Mouse (Mus musculus) spleen, postnatal 14 days (tissue): ENCODE results near the gene Zcchc4.

Source experiments
- DNase-seq, 2 experiments: peaks; one replicate each; pipeline ENCODE4 v3.0.0; 2021 to 2022; ENCODE audit warnings: low spot score in 2 of 2

The Zcchc4 gene

DNA sequence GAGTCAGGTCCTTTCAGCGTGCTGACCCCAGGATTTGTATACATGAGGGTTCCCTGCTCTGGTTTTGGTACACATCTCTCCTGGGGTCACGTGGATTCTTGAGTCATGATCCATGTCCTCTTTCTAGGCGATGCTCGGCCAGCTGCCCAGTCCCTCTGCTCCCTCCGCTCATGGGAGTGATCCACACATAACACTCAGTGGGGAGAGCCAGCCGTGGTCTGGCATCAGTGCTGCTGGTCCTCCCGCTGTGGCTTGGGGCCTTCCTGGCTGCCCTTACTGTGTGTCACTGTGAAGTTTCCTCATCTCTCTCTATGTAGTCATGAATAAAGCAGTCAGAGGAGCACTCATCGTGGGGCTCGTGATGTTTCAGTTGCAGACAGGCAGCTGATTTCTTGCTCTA is 18.9 kb downstream of the Zcchc4 start:
- no peak for DNase-seq

DNA sequence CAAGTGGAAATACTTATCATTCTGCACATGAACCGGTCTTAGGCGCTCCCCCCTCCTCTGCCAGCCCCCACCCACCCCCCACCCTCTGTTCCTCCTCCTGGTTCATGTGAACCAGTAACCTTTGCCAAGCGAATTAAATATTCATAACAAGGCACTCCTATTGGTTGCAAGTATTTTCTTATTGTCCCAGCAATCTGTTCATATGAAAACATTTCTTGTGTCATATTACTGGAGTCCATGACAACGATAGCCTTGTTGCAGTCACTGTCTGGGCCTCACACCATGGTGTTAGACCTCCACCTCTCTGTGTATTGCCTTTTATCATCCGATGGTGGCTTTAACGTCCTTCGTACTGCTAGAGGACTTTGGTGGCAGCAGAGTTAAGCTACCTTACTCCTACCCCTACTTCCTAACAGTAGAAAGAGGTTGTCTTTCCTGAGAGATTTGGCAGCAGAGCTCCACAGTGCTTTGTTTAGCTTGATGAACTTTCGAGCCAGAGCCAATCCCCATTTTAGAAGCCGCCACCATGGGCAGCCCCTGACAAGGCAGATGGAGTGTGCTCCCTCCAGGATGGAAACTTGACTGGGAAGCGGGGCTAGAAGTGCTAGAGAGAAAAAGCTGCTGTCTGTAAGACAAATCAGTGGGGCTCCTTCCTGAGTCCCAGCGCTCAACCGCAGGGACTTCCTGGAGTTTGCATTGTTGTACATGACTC is 24.2 kb downstream of the Zcchc4 start:
- DNase-seq, result no peak

DNA sequence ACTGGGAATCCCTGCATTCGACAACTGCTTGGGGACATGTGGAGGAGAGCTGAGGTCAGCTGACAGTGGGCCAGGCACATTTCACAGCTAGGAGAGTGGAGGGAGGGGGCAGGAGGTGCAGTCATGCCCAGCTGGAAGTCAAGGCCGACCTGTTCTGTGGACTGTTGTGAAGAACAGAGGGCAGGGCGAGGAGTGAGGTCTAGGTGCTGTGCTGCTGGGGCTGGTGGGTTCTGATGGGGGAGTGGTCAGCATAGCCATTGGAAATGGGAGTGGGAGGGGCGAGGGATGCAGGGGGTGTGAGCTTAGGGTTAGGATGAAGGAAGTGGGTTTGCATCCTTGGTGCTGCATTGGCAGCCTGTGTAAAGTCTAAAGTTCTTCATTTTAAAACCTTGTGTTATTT is 30.6 kb downstream of the Zcchc4 start:
- no peak for DNase-seq

- no peak for DNase-seq
Observed at GRCm38 (mm10) chr5:52806349-52806748, 31.1 kb downstream of the Zcchc4 start.

GRCm38 (mm10) chr5:52807030-52807429 is 31.8 kb downstream of the Zcchc4 start:
- DNase-seq, result no peak

- no peak for DNase-seq
Observed at GRCm38 (mm10) chr5:52810446-52810845, 35.2 kb downstream of the Zcchc4 start.

DNA sequence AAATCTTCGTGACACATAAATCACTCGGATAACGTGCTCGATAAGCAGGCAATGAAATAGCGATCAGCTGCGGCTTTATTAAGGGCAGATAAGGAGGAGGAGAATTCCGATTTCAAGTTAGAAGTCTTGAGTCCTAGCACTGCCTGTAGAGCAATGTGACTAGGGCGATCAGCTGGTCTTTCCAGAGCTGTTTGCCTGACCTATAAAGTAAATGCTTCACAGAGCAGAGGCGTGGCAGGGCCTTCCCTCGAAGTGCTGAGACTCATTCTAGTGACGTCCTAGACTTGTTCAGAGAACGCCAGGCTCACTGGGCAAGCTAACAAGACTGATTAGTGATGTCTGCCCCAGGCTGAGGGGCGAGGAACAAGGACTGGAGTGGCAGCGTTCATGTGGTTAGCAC is 35.8 kb downstream of the Zcchc4 start:
- no peak for DNase-seq

DNA sequence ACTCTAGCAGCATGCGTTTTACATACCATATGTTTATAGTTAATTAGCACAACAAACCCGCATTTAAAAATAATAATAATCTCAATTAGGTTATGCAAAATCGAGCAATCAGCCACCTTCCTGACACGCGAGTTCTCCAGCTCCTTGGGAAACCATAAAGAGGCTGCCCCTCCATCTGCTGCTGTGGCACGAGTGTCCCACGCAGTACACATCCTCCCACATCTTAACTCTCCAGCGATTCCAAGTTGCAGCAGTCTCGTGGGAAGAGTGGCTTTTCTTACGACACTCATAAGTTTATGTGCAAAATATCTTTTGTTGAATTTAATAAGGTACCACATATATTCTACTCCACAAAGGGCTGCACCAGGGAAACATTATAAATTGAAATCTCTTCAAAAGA is 37.2 kb downstream of the Zcchc4 start:
- DNase-seq, result no peak

GRCm38 (mm10) chr5:52813312-52813711 is 38.1 kb downstream of the Zcchc4 start:
- DNase-seq, result no peak

- DNase-seq, result no peak
Observed at GRCm38 (mm10) chr5:52818676-52819075, 43.5 kb downstream of the Zcchc4 start.

DNA sequence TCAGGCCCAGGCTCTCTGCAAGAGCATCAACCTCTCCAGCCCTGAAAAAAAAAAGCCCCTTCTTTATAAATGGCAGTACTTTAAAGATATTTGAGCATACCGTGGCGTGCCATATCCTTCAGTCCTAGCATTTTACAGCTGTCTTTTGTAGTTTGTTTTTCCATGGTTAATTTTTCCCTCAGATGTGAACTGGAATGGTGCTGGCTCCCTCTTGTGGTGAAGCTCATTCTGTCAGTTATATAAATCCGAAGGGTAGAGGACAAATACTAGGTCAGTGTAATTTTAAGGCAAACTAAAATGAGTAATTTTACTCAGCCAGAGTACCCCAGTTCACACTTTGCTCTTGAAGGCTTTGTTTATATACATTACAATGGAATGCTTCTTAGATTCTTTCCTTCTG is 46.5 kb downstream of the Zcchc4 start:
- DNase-seq, result no peak

- no peak for DNase-seq
Observed at GRCm38 (mm10) chr5:52827923-52828322, 52.7 kb downstream of the Zcchc4 start.

GRCm38 (mm10) chr5:52833005-52833404 is 57.8 kb downstream of the Zcchc4 start:
- peak in 1 of 2 experiments; percentile 37 for DNase-seq

DNA sequence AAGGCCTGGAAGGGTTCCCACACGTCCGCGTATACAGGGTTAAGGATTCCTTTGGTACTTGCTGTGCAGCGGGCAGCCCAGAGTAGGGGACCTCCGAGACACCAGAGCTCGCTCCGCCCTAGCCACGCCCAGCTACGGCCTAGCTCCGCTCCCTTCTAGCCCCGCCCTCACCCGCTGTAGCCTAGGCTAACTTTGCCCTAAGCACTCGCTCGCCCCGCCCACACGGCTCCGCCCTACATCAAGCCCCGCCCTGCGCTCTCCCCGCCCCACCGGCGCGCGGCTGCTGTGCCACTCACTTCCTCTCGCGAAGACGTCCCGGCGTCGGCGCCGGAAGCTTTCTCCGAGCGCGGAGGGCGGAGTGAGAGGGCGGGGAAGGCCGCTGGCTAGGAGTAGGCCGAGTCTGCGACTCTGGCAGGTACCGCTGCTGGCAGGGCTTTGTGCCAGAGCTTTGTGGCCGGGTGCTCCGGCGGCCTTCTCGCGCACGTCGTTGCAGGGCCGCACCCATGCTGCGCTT is 58.6 kb downstream of the Zcchc4 start, which contains the start of gene Anapc4:
Gene Anapc4, plus strand, starts transcription at position 252 of the 514 bp plus-strand sequence.
- peak; percentile 100 for DNase-seq

DNA sequence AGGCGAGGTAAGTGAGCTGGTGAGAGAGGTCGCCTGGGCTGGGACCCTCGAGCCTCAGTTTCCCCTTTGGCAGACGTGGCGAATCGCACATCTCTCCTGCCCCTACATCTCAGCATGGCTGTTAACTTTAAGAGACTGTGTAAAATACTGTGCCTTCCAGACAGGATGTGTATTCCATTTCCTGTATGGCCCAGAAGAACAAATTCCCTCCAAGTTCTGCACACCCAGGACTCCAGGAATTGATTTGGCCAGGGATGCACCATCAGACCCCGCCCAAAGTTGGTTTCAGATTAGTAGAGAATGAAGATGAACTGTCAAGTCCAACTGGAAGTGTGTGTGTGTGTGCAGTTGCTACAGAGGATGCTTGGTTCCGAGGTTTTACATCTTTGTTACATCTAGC is 59.2 kb downstream of the Zcchc4 start:
- DNase-seq, result no peak

- DNase-seq, result no peak
Observed at GRCm38 (mm10) chr5:52844319-52844718, 69.1 kb downstream of the Zcchc4 start.

GRCm38 (mm10) chr5:52855727-52856126 is 80.5 kb downstream of the Zcchc4 start:
- no peak for DNase-seq

DNA sequence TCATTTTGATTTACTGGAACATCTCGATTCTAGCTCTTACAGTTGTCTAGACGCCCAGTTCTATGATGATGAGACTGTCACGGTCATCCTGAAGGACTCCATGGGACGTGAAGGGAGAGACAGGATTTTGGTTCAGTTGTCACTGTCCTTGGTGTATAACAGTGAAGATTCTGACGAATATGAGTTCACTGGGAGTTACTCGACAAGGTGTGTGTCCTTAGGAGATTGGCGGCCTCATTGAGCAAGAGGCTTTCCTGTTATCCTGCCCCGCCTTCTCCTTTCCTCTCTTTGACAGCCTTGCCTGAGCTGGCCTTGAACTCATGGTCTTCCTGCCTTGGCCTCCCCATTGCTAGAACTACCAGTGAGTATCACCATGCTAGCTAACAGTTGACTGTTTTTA is 89.2 kb downstream of the Zcchc4 start:
- DNase-seq, result no peak

DNA sequence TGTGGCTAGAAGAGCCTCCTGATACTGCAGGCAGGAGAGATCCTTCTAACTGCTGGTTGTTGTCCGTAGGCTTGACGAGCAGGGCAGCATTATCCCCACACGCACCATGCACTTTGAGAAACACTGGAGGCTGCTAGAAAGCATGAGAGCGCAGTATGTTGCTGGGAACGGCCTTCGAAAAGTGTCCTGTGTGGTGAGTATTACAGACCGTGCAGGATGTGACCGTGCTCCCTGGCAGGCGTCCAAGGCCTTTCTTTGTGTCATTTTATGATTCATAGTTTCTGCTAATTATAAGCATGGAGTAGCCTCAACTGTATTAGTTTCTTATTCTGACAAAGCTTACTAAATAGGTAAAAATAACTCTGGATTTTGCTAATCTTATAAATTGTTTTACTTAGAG is 90.6 kb downstream of the Zcchc4 start:
- no peak for DNase-seq

DNA sequence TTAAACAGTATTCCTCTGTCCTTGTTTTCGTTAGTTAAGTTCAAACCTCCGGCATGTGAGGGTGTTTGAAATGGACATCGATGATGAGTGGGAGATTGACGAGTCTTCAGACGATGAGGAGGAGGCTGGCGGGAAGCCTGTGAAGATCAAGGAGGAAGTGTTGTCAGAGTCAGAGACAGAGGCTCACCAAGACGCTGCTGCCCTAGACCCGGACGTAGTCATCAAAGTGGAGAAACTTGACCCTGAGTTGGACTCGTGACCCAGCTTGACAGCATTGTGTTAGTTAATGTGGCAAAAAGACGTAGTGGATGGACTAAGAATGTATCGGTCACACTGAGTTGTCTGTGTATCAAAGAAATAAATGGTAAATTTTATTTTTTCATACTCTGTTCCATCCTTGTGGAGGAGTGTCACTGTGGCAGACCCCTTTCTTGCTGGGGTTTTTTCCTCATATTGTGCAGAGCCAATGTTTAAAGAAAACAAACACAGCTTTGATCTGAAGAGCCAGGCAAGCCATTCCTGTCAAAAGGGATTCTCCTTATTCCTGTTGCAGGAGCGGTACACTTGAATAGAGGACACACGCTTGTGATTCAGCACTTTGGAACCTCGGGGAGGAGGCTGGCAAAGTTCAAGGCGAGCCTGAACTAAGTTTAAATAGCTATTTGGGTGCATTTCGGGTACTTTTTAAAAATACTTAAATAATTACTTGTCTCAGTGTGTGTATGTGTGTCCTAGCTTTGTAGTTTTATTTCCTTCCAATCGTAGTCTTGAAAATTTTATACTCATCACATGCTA is 91.3 kb downstream of the Zcchc4 start:
- DNase-seq, result no peak

DNA sequence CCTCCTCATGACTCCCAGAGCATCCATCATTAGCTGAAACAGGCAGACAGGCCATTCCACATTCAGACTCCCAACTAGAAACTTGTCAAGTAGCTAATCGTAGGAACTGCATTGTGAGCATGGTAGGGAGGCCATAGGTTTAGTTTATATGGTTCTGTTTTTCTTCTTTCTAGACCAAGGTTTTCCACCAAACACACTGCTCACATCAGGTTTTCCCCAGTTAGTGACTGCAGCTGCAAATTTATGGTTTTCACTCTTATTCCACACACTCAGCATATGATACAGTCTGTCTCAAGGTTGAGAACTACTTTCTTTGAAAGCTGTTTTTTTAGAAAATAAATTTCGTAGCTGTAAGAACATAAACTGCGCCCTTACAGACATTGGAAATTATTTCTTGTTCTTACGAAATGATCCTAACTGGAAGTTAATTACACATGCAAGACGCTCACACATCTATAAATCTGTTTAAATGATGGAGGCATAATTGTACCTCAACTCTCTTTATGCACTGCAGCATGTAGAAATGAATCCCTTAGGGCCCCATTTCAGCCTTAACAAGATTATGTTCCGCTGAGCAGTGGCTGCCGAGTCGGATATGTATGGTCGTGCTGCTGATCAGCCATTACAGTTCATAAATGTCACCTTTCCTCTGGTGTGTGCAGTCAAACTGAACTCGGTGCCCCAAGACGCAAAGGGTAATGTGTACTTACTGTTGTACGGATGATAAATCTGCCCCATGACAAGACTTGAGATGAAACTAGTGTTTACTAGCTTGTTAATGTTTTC is 93.9 kb downstream of the Zcchc4 start:
- no peak for DNase-seq

DNA sequence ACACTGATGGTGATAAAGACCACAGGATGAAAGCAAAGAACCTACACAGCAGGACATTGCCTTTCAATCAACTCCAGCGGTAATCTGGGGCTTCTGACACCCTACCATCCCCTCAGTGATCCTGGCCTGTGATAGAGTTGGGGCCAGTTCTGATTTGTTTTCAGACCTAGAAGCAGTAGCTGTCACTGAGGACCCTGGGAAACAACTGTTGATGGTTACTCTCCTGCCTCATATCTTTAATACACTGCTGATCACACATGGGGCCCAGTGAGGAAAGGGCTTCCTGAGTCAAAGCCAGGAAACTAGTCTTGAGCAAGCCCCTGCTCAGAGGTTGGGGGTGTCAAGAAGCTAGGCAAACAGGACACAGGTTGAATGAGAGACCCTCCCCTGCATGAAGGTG is 96.3 kb downstream of the Zcchc4 start:
- no peak for DNase-seq
